Mouse (Mus musculus) cerebellum, adult 2 months (tissue): ENCODE results near the gene Tent2. TPM values are rescaled to one million over a fixed set of nuclear protein-coding genes. Genes with fewer than 3 reads are reported as not detected.

ENCODE experiments used
- DNase-seq, 2 experiments: peaks; one replicate each; pipeline ENCODE4 v3.0.0; 2021
- H3K27ac ChIP-seq: fragments of 200-500 bp; 2 replicates; pipeline ENCODE4 v1.5.1; 2012; ENCODE audit warnings: low read length, control low read depth, inconsistent platforms; ENCODE audit not compliant: insufficient read depth
- H3K27me3 ChIP-seq: fragments of 200-500 bp; 2 replicates; pipeline ENCODE4 v1.6.1; 2012; ENCODE audit warnings: inconsistent platforms, mild to moderate bottlenecking, low read length, moderate library complexity; ENCODE audit not compliant: control insufficient read depth, insufficient read depth
- H3K4me1 ChIP-seq: fragments of 200-500 bp; 2 replicates; pipeline ENCODE4 v1.6.1; 2011; ENCODE audit warnings: low read length; ENCODE audit not compliant: control insufficient read depth, insufficient read depth
- H3K4me3 ChIP-seq: fragments of 200-500 bp; replicated peaks from 2 replicates; pipeline ENCODE3; 2011; ENCODE audit warnings: mild to moderate bottlenecking, low read depth, low read length, control low read depth; ENCODE audit not compliant: insufficient read depth
- CTCF ChIP-seq: fragments of 200-500 bp; IDR thresholded peaks from 2 replicates; pipeline ENCODE4 v1.5.1; 2011; ENCODE audit warnings: low read depth, mild to moderate bottlenecking, control low read depth, low read length, moderate library complexity, borderline replicate concordance; ENCODE audit not compliant: insufficient read depth
- POLR2A ChIP-seq: fragments of 200-500 bp; IDR thresholded peaks from 2 replicates; pipeline ENCODE4 v1.6.1; 2011; ENCODE audit warnings: low read length, control low read depth, borderline replicate concordance; ENCODE audit not compliant: insufficient read depth
- WGBS: fragments of 180-500 bp; shearing (Covaris S2); methylation state at CpG from one replicate; pipeline ENCODE4 v1.1.7; 2018; 5-methylcytosine and 5-hydroxymethylcytosine counted together
- polyA plus RNA-seq: library from polyadenylated mRNA; depleted of rRNA; stranded (reverse); fragments of >200 nt; gene quantifications from 2 replicates; pipeline ENCODE4 v1.2.3, GENCODE M21; 2012

The Tent2 gene
- polyA plus RNA-seq, 1 experiment = 34.1 TPM

DNA sequence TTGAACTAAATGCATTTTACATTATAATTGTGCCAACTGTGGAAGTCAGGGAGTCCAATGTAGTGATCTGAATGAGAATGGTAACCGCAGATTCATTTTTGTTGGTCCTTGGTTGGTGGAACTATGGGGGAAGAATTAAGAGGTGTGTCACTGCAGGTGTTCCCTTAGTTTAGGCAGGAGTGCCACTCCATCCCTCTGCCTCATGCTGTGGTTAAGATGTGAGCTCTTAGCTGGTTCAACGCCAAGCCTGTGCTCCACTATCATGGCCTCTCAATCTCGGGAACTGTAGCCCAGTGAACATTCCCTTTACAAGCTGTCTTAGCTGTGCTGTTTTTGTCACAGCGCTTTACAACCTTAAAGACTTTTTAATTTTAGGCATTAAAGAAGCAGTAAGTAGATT, 28.9 kb downstream of the Tent2 start:
- DNase-seq = no peak
- WGBS = 84% methylated on average over 4 of the region's 4 CpGs
- TF ChIP-seq POLR2A (no peak), CTCF (no peak)
- no peaks in the 10 kb centered on the region for H3K4me1 ChIP-seq
- H3K27ac ChIP-seq = no peak overlapping the region
- no peak overlapping the region for H3K4me3 ChIP-seq
- H3K27me3 ChIP-seq = no peaks in the 10 kb centered on the region

DNA sequence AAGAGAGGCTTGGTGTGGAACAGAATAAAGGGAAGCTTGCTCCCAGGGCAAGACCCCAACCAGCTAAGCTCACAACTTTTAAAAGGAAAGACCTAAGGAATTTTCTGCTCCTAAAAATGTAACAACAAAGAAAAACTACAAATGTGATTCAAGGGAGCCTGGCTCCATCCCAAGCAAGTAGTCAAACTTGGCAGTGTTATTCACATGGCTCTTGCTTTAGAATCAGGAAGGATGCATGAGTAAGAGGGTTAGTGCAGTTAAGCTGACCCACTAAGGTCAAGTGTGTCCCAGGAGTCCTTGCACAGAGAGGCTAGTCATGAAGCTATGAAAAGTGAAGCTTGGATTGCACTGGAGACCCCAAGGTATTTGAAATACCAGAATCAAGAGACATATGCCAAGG, 29.7 kb downstream of the Tent2 start:
- TF ChIP-seq POLR2A = no peak
- Histone ChIP-seq H3K4me1 (no peaks in the 10 kb centered on the region), H3K4me3 (no peak overlapping the region), H3K27me3 (no peaks in the 10 kb centered on the region), H3K27ac (no peak overlapping the region)
- no peak for DNase-seq

DNA sequence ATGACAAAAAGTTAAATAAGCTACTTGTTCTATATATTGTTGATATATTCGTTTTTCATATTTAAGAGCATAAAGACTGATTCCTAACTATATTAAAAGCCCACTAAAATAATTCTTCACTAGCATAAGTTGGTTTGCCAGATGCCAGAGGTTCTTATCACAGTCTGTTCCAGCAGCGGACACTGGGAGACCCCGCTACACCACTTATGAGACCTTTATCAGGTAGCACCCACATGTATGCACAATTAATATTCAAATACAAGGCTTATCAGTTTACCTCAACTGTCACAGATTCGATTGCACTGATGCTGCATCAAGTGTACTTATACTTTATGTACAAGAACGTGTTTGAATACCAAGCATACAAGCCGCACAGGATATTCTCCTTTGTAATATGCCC, 33.9 kb downstream of the Tent2 start:
- no peaks in the 10 kb centered on the region for H3K4me1 ChIP-seq
- TF ChIP-seq POLR2A (no peak), CTCF (no peak)
- WGBS = 96% methylated on average over 6 of the region's 6 CpGs

DNA sequence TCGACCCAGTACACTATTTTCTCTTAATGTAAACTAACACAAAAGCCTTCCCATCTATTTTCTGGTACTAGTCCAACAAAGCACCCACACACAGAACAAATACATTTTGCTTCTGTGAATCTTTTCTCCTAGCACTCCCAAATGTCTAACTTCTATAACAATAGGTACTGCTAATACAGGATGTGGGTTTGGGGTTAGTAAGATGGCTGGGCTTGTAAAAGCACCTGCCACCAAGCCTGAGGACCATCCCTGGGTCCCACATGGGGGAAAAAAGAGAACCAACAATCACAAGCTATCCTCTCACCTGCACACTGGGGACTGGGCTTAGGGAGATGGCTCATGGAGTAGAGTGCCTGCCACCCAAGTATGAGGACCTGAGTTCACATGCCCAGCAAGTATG, 38.9 kb downstream of the Tent2 start:
- TF ChIP-seq CTCF = no peak
- 86% methylated on average over 1 of the region's 1 CpGs for WGBS
- Histone ChIP-seq H3K4me3 (no peak overlapping the region), H3K27me3 (no peaks in the 10 kb centered on the region), H3K27ac (no peak overlapping the region), H3K4me1 (no peaks in the 10 kb centered on the region)
- DNase-seq = no peak

More for the DNA sequence above, 33.9 kb downstream of the Tent2 start:
- H3K4me3 ChIP-seq = no peak overlapping the region
- H3K27me3 ChIP-seq = no peaks in the 10 kb centered on the region
- no peak for DNase-seq
- H3K27ac ChIP-seq = no peak overlapping the region

DNA sequence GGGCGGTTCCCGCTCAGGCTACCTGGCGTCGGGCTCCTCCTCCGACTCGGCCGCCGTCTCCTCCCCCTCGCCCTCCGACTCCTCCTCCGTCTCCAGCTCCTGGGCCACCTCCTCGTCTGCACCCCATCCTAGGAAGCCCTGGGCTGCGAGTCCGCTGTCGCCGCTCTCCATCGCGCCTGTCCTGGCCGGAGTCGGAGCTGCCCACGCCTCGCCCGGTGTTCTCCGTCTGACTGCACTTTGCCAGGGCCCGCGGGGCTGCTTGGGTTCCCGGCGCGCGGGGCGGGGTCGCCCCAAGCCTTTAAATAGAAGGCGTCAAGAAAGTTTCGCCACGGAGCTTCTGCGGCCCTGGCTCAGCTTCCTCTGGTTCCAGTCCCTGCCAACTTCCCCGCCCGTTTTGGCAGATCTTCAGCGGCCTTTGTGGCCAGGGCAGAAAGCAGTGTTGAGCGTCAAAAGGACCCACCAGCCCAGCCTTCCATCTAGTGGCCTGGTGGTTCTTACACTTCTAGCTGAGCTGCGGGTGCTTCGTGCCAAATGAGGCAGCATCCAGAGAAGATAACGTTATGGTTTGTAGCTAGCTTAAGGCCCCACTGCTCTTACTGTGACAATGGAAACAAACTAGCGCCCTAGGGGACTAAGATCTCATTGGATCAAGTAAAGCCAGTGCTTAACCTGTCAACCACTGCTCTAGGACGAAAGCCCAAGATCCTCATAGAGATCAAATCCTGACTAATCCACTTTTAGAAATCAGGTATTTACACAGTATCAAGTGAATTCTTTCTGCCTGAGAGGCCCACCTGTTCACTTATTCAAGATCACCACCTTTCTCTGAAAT, 47.6 kb downstream of the Tent2 start, which contains the start of gene Cmya5:
Gene Cmya5, minus strand, starts transcription at position 389 of the 832 bp plus-strand sequence.
- H3K4me1 ChIP-seq = peaks cover 3% of the 10 kb centered on the region; the same call in 1 of the 2 replicates
- 3% methylated on average over 45 of the region's 45 CpGs for WGBS
- no peaks in the 10 kb centered on the region for H3K27me3 ChIP-seq
- TF ChIP-seq POLR2A = no peak
- TF ChIP-seq CTCF = peak; percentile 36; the same call in 1 of the 2 replicates
- DNase-seq = peak; percentile 82 to 83
- H3K4me3 ChIP-seq = peak within 1 kb of the TSS; percentile 31
- H3K27ac ChIP-seq = no peak within 1 kb of the TSS

DNA sequence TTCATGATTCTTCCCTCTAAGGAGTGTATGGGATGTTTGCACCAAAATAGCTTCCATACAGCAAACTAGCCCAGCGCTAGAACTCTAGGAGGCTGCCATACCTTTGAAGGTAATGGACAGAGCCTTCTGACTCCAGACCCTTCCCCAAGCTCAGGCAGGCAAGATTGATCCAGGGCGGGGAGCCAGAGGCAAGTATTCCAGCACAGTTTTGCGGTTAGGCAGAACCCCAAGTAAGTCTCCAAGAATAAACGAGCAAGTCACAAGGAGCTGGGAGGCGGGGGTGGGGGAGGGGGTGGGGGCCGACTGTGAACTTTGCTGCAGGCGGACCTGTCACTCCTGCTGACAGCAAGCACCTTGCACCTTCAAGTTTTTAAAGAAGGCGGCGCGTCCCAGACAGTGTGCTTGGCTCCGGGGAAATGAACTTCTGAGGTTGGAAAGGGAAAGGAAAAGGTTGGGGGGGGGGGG, 48.3 kb downstream of the Tent2 start:
- no peaks in the 10 kb centered on the region for H3K27me3 ChIP-seq
- 31% methylated on average over 11 of the region's 11 CpGs for WGBS
- peaks cover 3% of the 10 kb centered on the region; the same call in 1 of the 2 replicates for H3K4me1 ChIP-seq
- H3K4me3 ChIP-seq = peak overlapping the region; percentile 31
- DNase-seq = peak in 1 of 2 experiments; percentile 23
- H3K27ac ChIP-seq = no peak overlapping the region
- TF ChIP-seq CTCF (no peak), POLR2A (no peak)

DNA sequence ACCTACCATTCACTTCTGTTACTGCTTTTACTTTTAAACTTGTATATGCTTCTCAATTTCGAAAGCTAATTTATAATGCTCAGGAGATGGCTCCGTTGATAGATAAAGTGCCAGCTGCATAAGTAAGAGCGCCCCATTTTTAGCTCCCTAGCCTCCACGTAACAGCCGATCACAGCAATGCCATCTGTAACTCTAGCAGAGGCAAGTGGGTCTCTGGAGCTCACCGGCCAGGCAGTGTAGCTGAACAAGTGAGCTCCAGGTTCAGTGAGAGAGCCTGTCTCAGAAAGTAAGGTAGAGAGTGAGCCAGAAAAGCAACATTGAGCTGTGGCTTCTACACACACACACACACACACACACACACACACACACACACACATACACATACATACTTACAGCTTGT, 51.0 kb downstream of the Tent2 start:
- WGBS = 92% methylated on average over 6 of the region's 6 CpGs
- Histone ChIP-seq H3K27me3 (no peaks in the 10 kb centered on the region), H3K4me1 (peaks cover 3% of the 10 kb centered on the region; the same call in 1 of the 2 replicates), H3K4me3 (no peak overlapping the region), H3K27ac (no peak overlapping the region)
- TF ChIP-seq CTCF (no peak), POLR2A (no peak)
- no peak for DNase-seq

DNA sequence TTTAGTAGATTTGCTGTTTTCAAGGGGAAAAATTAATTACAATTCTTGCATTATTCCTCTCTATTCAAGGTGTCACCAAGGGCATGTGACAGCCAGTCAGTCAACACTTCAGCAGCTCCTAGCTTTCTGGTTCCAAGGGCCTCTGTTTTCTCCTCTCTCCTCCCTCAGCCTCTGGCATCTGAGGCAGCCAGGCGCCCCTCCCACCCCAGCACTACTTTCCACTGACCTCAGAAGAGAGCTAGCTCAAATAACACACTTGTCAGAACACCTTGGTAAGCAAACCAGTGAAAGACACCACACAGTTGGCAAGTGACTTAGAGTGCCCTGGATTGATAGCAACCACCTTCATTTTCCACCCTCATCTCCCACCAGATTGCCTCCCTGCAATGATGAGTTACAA, 54.1 kb downstream of the Tent2 start:
- Histone ChIP-seq H3K27ac (no peak overlapping the region), H3K4me1 (no peaks in the 10 kb centered on the region), H3K27me3 (no peaks in the 10 kb centered on the region), H3K4me3 (no peak overlapping the region)
- TF ChIP-seq POLR2A (no peak), CTCF (no peak)
- DNase-seq = no peak
- WGBS = 96% methylated on average over 1 of the region's 1 CpGs
